Comparison of ENCODE assay signal across 9 mouse cellular contexts in genomic region chr5:147589814-147590213, GRCm38 (mm10).
DNase-seq lines count a peak whose midpoint lies in the region; ATAC-seq lines count a peak whose summit lies in the region.
"Had no signal": no experiment of that assay in that cellular context is flagged by ENCODE, and none has a peak within 500 bp of the region (broad histone marks: within the 10 kb centered on the region; RNA-seq: fewer than 3 reads in every experiment).

No protein-coding gene starts in this region.

- H3K27me3 ChIP-seq in forebrain, embryonic 14.5 days (replicated peaks; ENCODE audit: control insufficient read depth, insufficient read depth, low read length), result no peaks in the 10 kb centered on the region
- H3K27me3 ChIP-seq: limb, embryonic 13.5 days had no signal

- no peak overlapping the region for H3K9ac ChIP-seq in forebrain, embryonic 14.5 days (ENCODE audit: low read length)
- H3K9ac ChIP-seq: limb, embryonic 13.5 days had no signal

- ATAC-seq in forebrain, embryonic 14.5 days, result no peak

- H3K4me3 ChIP-seq in forebrain, embryonic 14.5 days (ENCODE audit: low read depth, low read length), result no peak overlapping the region
- H3K4me3 ChIP-seq: limb, embryonic 13.5 days had no signal

- peak; percentile 9 for DNase-seq in layer of hippocampus, adult 9-11 months
- DNase-seq in layer of hippocampus, adult 18-20 months (ENCODE audit: low spot score in 2 of 2), result no peak
- DNase-seq in cerebellum, postnatal 25 days, result peak; percentile 34 to 42
- DNase-seq in heart, postnatal 4 days, result peak; percentile 44
- DNase-seq in lung, postnatal 10 days, result peak; percentile 53
- DNase-seq in MN1 (ENCODE audit: low spot score), result no peak
- no peak for DNase-seq in spleen, adult 18-20 months
- DNase-seq in forebrain, embryonic 14.5 days (ENCODE audit: low spot score), result no peak

- no peak overlapping the region for H3K27ac ChIP-seq in forebrain, embryonic 14.5 days (ENCODE audit: low read depth, low read length)
- H3K27ac ChIP-seq: limb, embryonic 13.5 days had no signal

- H3K4me1 ChIP-seq in forebrain, embryonic 14.5 days (ENCODE audit: control insufficient read depth, insufficient read depth, low read length), result no peaks in the 10 kb centered on the region
- H3K4me1 ChIP-seq: limb, embryonic 13.5 days had no signal

- H3K9me3 ChIP-seq in forebrain, embryonic 14.5 days (replicated peaks; ENCODE audit: control insufficient read depth, low read length), result no peaks in the 10 kb centered on the region
- H3K9me3 ChIP-seq: limb, embryonic 13.5 days had no signal

- no peak overlapping the region for H3K4me2 ChIP-seq in forebrain, embryonic 14.5 days (ENCODE audit: low read length)
- H3K4me2 ChIP-seq: limb, embryonic 13.5 days had no signal

- H3K36me3 ChIP-seq in forebrain, embryonic 14.5 days (ENCODE audit: control insufficient read depth, insufficient read depth, low read length), result no peaks in the 10 kb centered on the region
- H3K36me3 ChIP-seq: limb, embryonic 13.5 days had no signal

- 70% methylated on average over 12 of the region's 12 CpGs for WGBS in forebrain, embryonic 14.5 days

Comparison
In these comparisons a context has a peak if more than half of its experiments do, and no peak if none do; other contexts are left out.
1. DNase-seq: peak in layer of hippocampus, adult 9-11 months (single experiment), cerebellum, postnatal 25 days (2 of 2), heart, postnatal 4 days (single experiment) and lung, postnatal 10 days (single experiment); none in layer of hippocampus, adult 18-20 months (0 of 2), MN1 (single experiment), spleen, adult 18-20 months (0 of 2) and forebrain, embryonic 14.5 days (single experiment).